Mouse (Mus musculus) liver, embryonic 16.5 days (tissue): ENCODE results near the gene Gng7. TPM values are rescaled to one million over a fixed set of nuclear protein-coding genes. Genes with fewer than 3 reads are reported as not detected.

Experiments used
- ATAC-seq: fragments of 200-750 bp; cut with Nextera tagmentation; 2 replicates; pipeline ENCODE4 v1.8.0; 2017; ENCODE audit warnings: low read depth, mild to moderate bottlenecking, moderate number of reproducible peaks, moderate library complexity
- H3K27ac ChIP-seq: fragments of 300-500 bp; sonication (generic); 2 replicates; pipeline ENCODE4 v1.5.1; 2014; ENCODE audit warnings: mild to moderate bottlenecking, low read length
- H3K27me3 ChIP-seq: fragments of 300-500 bp; sonication (generic); 2 replicates; pipeline ENCODE4 v1.6.1; 2014; ENCODE audit warnings: low read depth, low read length, mixed read lengths; ENCODE audit not compliant: control insufficient read depth, insufficient read depth
- H3K36me3 ChIP-seq: fragments of 300-500 bp; sonication (generic); 2 replicates; pipeline ENCODE4 v1.6.1; 2014; ENCODE audit warnings: mild to moderate bottlenecking; ENCODE audit not compliant: control insufficient read depth, insufficient read depth
- H3K4me1 ChIP-seq: fragments of 300-500 bp; sonication (generic); 2 replicates; pipeline ENCODE4 v1.6.1; 2014; ENCODE audit warnings: low read depth, low read length, mixed read lengths; ENCODE audit not compliant: control insufficient read depth
- H3K4me2 ChIP-seq: fragments of 300-500 bp; sonication (generic); 2 replicates; pipeline ENCODE4 v1.6.1; 2014; ENCODE audit warnings: low read depth, low read length, mixed read lengths
- H3K4me3 ChIP-seq: fragments of 300-500 bp; sonication (generic); 2 replicates; pipeline ENCODE4 v1.5.1; 2014; ENCODE audit warnings: low read depth, mild to moderate bottlenecking, low read length
- H3K9ac ChIP-seq: fragments of 300-500 bp; sonication (generic); 2 replicates; pipeline ENCODE4 v1.6.1; 2014; ENCODE audit warnings: low read depth, low read length
- H3K9me3 ChIP-seq: fragments of 300-500 bp; sonication (generic); replicated peaks from 2 replicates; pipeline ENCODE4 v1.6.1; 2016; ENCODE audit warnings: low read length; ENCODE audit not compliant: control insufficient read depth
- WGBS: fragments of 180-500 bp; shearing (Covaris S2); extraction: QIAGEN DNeasy Blood & Tissue Kit; methylation state at CpG from one replicate; pipeline ENCODE4 v1.1.7; 2014; ENCODE audit not compliant: insufficient replicate concordance; 5-methylcytosine and 5-hydroxymethylcytosine counted together
- polyA plus RNA-seq: library from polyadenylated mRNA; unstranded; fragments of >200 nt; fragmentation: Nextera tagmentation; extraction: Ambion mirVana; gene quantifications from 2 replicates; pipeline ENCODE4 v1.2.1, GENCODE M21; 2015

Gng7 gene
- polyA plus RNA-seq, 1 experiment from 2014 or later, result 0.44 TPM

GRCm38 (mm10) chr10:81000197-81001062 is 14.3 kb downstream of the Gng7 start:
- no peak for ATAC-seq
- no peaks in the 10 kb centered on the region for H3K36me3 ChIP-seq
- H3K27me3 ChIP-seq, result peaks cover 4% of the 10 kb centered on the region; the same call in 1 of the 2 replicates
- H3K4me1 ChIP-seq, result peaks cover 19% of the 10 kb centered on the region
- H3K4me3 ChIP-seq, result no peak overlapping the region
- WGBS, result 29% methylated on average over 28 of the region's 28 CpGs
- H3K27ac ChIP-seq, result no peak overlapping the region
- H3K9me3 ChIP-seq, result no peaks in the 10 kb centered on the region
- no peak overlapping the region; the same call in 1 of the 2 replicates for H3K4me2 ChIP-seq
- no peak overlapping the region for H3K9ac ChIP-seq

GRCm38 (mm10) chr10:80999362-81000196 is 15.2 kb downstream of the Gng7 start:
- no peak overlapping the region for H3K9ac ChIP-seq

GRCm38 (mm10) chr10:80998778-80999177 is 16.0 kb downstream of the Gng7 start:
- Histone ChIP-seq H3K4me1 (peaks cover 19% of the 10 kb centered on the region), H3K27ac (no peak overlapping the region), H3K36me3 (no peaks in the 10 kb centered on the region), H3K27me3 (peaks cover 4% of the 10 kb centered on the region; the same call in 1 of the 2 replicates), H3K4me3 (no peak overlapping the region), H3K9me3 (no peaks in the 10 kb centered on the region), H3K9ac (no peak overlapping the region), H3K4me2 (no peak overlapping the region)
- 4% methylated on average over 12 of the region's 12 CpGs for WGBS
- peak; percentile 35; the same call in 1 of the 2 replicates for ATAC-seq

More at GRCm38 (mm10) chr10:80999362-81000196, 15.2 kb downstream of the Gng7 start:
- Histone ChIP-seq H3K4me3 (no peak overlapping the region), H3K9me3 (no peaks in the 10 kb centered on the region), H3K4me1 (peaks cover 19% of the 10 kb centered on the region), H3K36me3 (no peaks in the 10 kb centered on the region), H3K4me2 (no peak overlapping the region; the same call in 1 of the 2 replicates), H3K27ac (no peak overlapping the region), H3K27me3 (peaks cover 4% of the 10 kb centered on the region; the same call in 1 of the 2 replicates)
- ATAC-seq, result peak; percentile 63
- 23% methylated on average over 37 of the region's 37 CpGs for WGBS

- Histone ChIP-seq H3K4me1 (peaks cover 19% of the 10 kb centered on the region), H3K9me3 (no peaks in the 10 kb centered on the region), H3K27ac (no peak overlapping the region), H3K27me3 (peaks cover 4% of the 10 kb centered on the region; the same call in 1 of the 2 replicates), H3K36me3 (no peaks in the 10 kb centered on the region), H3K4me2 (no peak overlapping the region), H3K4me3 (no peak overlapping the region), H3K9ac (no peak overlapping the region)
- no peak for ATAC-seq
- WGBS, result 42% methylated on average over 14 of the region's 14 CpGs
Observed at GRCm38 (mm10) chr10:80998021-80998420, 16.7 kb downstream of the Gng7 start.

GRCm38 (mm10) chr10:80997332-80997731 is 17.4 kb downstream of the Gng7 start:
- Histone ChIP-seq H3K4me3 (no peak overlapping the region), H3K4me1 (peaks cover 19% of the 10 kb centered on the region), H3K36me3 (no peaks in the 10 kb centered on the region), H3K9ac (no peak overlapping the region), H3K27ac (no peak overlapping the region), H3K27me3 (peaks cover 4% of the 10 kb centered on the region; the same call in 1 of the 2 replicates), H3K4me2 (no peak overlapping the region), H3K9me3 (no peaks in the 10 kb centered on the region)
- no peak for ATAC-seq
- WGBS, result 64% methylated on average over 8 of the region's 8 CpGs

- H3K36me3 ChIP-seq, result no peaks in the 10 kb centered on the region
- no peak for ATAC-seq
- peaks cover 4% of the 10 kb centered on the region; the same call in 1 of the 2 replicates for H3K27me3 ChIP-seq
- H3K4me1 ChIP-seq, result peaks cover 19% of the 10 kb centered on the region
- no peak overlapping the region for H3K4me3 ChIP-seq
- no peaks in the 10 kb centered on the region for H3K9me3 ChIP-seq
- no peak overlapping the region for H3K27ac ChIP-seq
- WGBS, result 84% methylated on average over 8 of the region's 8 CpGs
- no peak overlapping the region for H3K9ac ChIP-seq
- no peak overlapping the region for H3K4me2 ChIP-seq
Observed at GRCm38 (mm10) chr10:80996501-80996900, 18.2 kb downstream of the Gng7 start.

GRCm38 (mm10) chr10:80995091-80995632 is 19.6 kb downstream of the Gng7 start:
- no peaks in the 10 kb centered on the region for H3K36me3 ChIP-seq
- no peak overlapping the region for H3K4me3 ChIP-seq
- 8% methylated on average over 21 of the region's 21 CpGs for WGBS
- H3K4me1 ChIP-seq, result peaks cover 12% of the 10 kb centered on the region
- no peak for ATAC-seq
- H3K4me2 ChIP-seq, result no peak overlapping the region; the same call in 1 of the 2 replicates
- no peaks in the 10 kb centered on the region for H3K9me3 ChIP-seq
- H3K27me3 ChIP-seq, result peaks cover 4% of the 10 kb centered on the region; the same call in 1 of the 2 replicates
- no peak overlapping the region for H3K9ac ChIP-seq
- no peak overlapping the region for H3K27ac ChIP-seq

GRCm38 (mm10) chr10:80994621-80995020 is 20.1 kb downstream of the Gng7 start:
- Histone ChIP-seq H3K27me3 (peaks cover 4% of the 10 kb centered on the region; the same call in 1 of the 2 replicates), H3K9me3 (no peaks in the 10 kb centered on the region), H3K4me3 (no peak overlapping the region), H3K36me3 (no peaks in the 10 kb centered on the region), H3K4me1 (peaks cover 8% of the 10 kb centered on the region), H3K27ac (no peak overlapping the region), H3K4me2 (no peak overlapping the region), H3K9ac (no peak overlapping the region)
- 37% methylated on average over 4 of the region's 4 CpGs for WGBS
- ATAC-seq, result no peak
